23 mouse cellular contexts compared by ENCODE assay signal in the genomic region with DNA sequence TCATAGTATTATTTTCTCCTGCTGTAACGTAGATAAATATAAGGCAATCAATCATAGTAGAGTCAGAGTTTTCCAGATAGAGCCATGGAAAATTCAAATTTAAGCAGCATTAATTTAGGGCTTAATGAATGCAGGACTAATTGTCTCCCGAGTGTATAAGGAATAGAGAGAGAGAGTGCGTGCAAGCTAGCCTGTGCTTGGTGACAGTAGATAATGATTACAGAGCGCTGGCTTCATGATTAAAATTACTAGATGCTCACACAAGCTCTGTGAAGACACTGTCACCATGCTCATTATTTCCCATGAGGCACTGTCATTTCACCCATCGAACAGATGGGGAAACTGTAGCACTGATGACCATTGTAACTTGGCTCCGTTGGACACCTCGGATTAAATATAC.
DNase-seq lines count a peak whose midpoint lies in the region; ATAC-seq and TF ChIP-seq lines count a peak whose summit lies in the region.
"Had no signal": no experiment of that assay in that cellular context is flagged by ENCODE, and none has a peak within 500 bp of the region (broad histone marks: within the 10 kb centered on the region; RNA-seq: fewer than 3 reads in every experiment).

No protein-coding gene starts in this region.

- H3K4me2 ChIP-seq in midbrain, embryonic 12.5 days (replicated peaks) = no peak overlapping the region
- no peak overlapping the region for H3K4me2 ChIP-seq in midbrain, embryonic 11.5 days
- no peak overlapping the region for H3K4me2 ChIP-seq in forebrain, embryonic 15.5 days (replicated peaks)
- no peak overlapping the region for H3K4me2 ChIP-seq in hindbrain, embryonic 16.5 days (ENCODE audit: low read length)
- H3K4me2 ChIP-seq: embryonic facial prominence, embryonic 13.5 days; heart, embryonic 11.5 days; intestine, embryonic 15.5 days; liver, embryonic 11.5 days had no signal

- H3K27ac ChIP-seq in midbrain, embryonic 12.5 days (replicated peaks) = no peak overlapping the region
- H3K27ac ChIP-seq in midbrain, embryonic 11.5 days (ENCODE audit: low read depth, low read length) = no peak overlapping the region
- H3K27ac ChIP-seq in forebrain, embryonic 15.5 days (replicated peaks) = no peak overlapping the region
- H3K27ac ChIP-seq in hindbrain, embryonic 16.5 days (ENCODE audit: low read depth, low read length) = no peak overlapping the region
- H3K27ac ChIP-seq in limb, embryonic 10.5 days = no peak overlapping the region
- H3K27ac ChIP-seq: embryonic facial prominence, embryonic 13.5 days; intestine, embryonic 15.5 days; stomach, postnatal 0 days had no signal

- no peak for TF ChIP-seq CTCF in brain, embryonic 14.5 days (IDR thresholded peaks at IDR 0.05; ENCODE audit: borderline replicate concordance, extremely low read depth, insufficient read depth, insufficient read length)

- no peak overlapping the region for H3K4me3 ChIP-seq in midbrain, embryonic 12.5 days
- H3K4me3 ChIP-seq in midbrain, embryonic 11.5 days (ENCODE audit: low read depth, low read length) = no peak overlapping the region
- H3K4me3 ChIP-seq in forebrain, embryonic 15.5 days = no peak overlapping the region
- H3K4me3 ChIP-seq in hindbrain, embryonic 16.5 days (ENCODE audit: low read length) = no peak overlapping the region
- no peak overlapping the region for H3K4me3 ChIP-seq in limb, embryonic 10.5 days
- H3K4me3 ChIP-seq: embryonic facial prominence, embryonic 13.5 days; erythroblast, embryonic 14.5 days; intestine, embryonic 15.5 days had no signal

- WGBS in midbrain, embryonic 12.5 days = 66% methylated on average over 7 of the region's 7 CpGs
- WGBS in midbrain, embryonic 11.5 days = 91% methylated on average over 7 of the region's 7 CpGs
- 32% methylated on average over 7 of the region's 7 CpGs for WGBS in forebrain, embryonic 15.5 days
- 48% methylated on average over 7 of the region's 7 CpGs for WGBS in hindbrain, embryonic 16.5 days
- WGBS in limb, embryonic 10.5 days = 94% methylated on average over 7 of the region's 7 CpGs

- no peaks in the 10 kb centered on the region for H3K9me3 ChIP-seq in midbrain, embryonic 12.5 days
- H3K9me3 ChIP-seq in midbrain, embryonic 11.5 days (ENCODE audit: control insufficient read depth, low read length) = no peaks in the 10 kb centered on the region
- H3K9me3 ChIP-seq in forebrain, embryonic 15.5 days = no peaks in the 10 kb centered on the region
- no peaks in the 10 kb centered on the region for H3K9me3 ChIP-seq in hindbrain, embryonic 16.5 days (ENCODE audit: control insufficient read depth, low read length)
- no peaks in the 10 kb centered on the region for H3K9me3 ChIP-seq in limb, embryonic 10.5 days (replicated peaks)
- H3K9me3 ChIP-seq: embryonic facial prominence, embryonic 13.5 days; intestine, embryonic 15.5 days had no signal

- H3K4me1 ChIP-seq in midbrain, embryonic 12.5 days = no peaks in the 10 kb centered on the region
- no peaks in the 10 kb centered on the region for H3K4me1 ChIP-seq in midbrain, embryonic 11.5 days (ENCODE audit: control insufficient read depth, insufficient read depth, low read length)
- 0 out of 2 replicates have a peak, but pooled peaks cover 2% of the 10 kb centered on the region for H3K4me1 ChIP-seq in forebrain, embryonic 15.5 days
- H3K4me1 ChIP-seq in hindbrain, embryonic 16.5 days (ENCODE audit: control insufficient read depth, insufficient read depth, low read depth, low read length) = no peaks in the 10 kb centered on the region
- H3K4me1 ChIP-seq in limb, embryonic 10.5 days = no peaks in the 10 kb centered on the region
- H3K4me1 ChIP-seq: embryonic facial prominence, embryonic 13.5 days; intestine, embryonic 15.5 days had no signal

- DNase-seq in midbrain, embryonic 11.5 days (ENCODE audit: low spot score, missing footprints) = no peak
- peak; percentile 82 for DNase-seq in brain, embryonic 14.5 days (ENCODE audit: low read depth)
- DNase-seq in thymus, postnatal 4 days = no peak
- no peak for DNase-seq in limb, embryonic 10.5 days (ENCODE audit: low spot score)
- DNase-seq in spleen, adult 18-20 months = no peak
- DNase-seq: adrenal gland, adult 2 months; cerebellum, adult 18-20 months; cerebellum, postnatal 14 days; kidney, adult 8-10 months; kidney, postnatal 14 days; lung, adult 18-20 months; lung, postnatal 10 days; thymus, adult 2 months had no signal

- no peak overlapping the region for H3K9ac ChIP-seq in midbrain, embryonic 12.5 days (replicated peaks)
- no peak overlapping the region for H3K9ac ChIP-seq in midbrain, embryonic 11.5 days (ENCODE audit: low read length)
- no peak overlapping the region for H3K9ac ChIP-seq in forebrain, embryonic 15.5 days (replicated peaks)
- H3K9ac ChIP-seq in hindbrain, embryonic 16.5 days (ENCODE audit: low read depth, low read length) = no peak overlapping the region
- H3K9ac ChIP-seq: embryonic facial prominence, embryonic 13.5 days; intestine, embryonic 15.5 days had no signal

- peak; percentile 41; the same call in 1 of the 2 replicates for ATAC-seq in midbrain, embryonic 12.5 days (ENCODE audit: low FRiP score, low read depth)
- ATAC-seq in midbrain, embryonic 11.5 days (ENCODE audit: low FRiP score) = no peak
- ATAC-seq in forebrain, embryonic 15.5 days (replicated peaks) = peak; percentile 72; the same call in 1 of the 2 replicates
- ATAC-seq in hindbrain, embryonic 16.5 days = peak; percentile 69; the same call in 1 of the 2 replicates
- ATAC-seq: intestine, embryonic 15.5 days; Patski had no signal

- no peaks in the 10 kb centered on the region for H3K27me3 ChIP-seq in midbrain, embryonic 12.5 days
- no peaks in the 10 kb centered on the region for H3K27me3 ChIP-seq in midbrain, embryonic 11.5 days (ENCODE audit: control insufficient read depth, insufficient read depth, low read length)
- no peaks in the 10 kb centered on the region for H3K27me3 ChIP-seq in forebrain, embryonic 15.5 days
- no peaks in the 10 kb centered on the region for H3K27me3 ChIP-seq in hindbrain, embryonic 16.5 days (replicated peaks; ENCODE audit: control insufficient read depth, insufficient read depth, low read length)
- no peaks in the 10 kb centered on the region for H3K27me3 ChIP-seq in limb, embryonic 10.5 days (ENCODE audit: low read depth, poor library complexity, severe bottlenecking)
- H3K27me3 ChIP-seq: embryonic facial prominence, embryonic 13.5 days; intestine, embryonic 15.5 days had no signal

- no peak for TF ChIP-seq POLR2A in brain, embryonic 14.5 days (IDR thresholded peaks at IDR 0.05; ENCODE audit: borderline replicate concordance, extremely low read depth, insufficient read depth, insufficient read length, poor library complexity, severe bottlenecking)

- H3K36me3 ChIP-seq in midbrain, embryonic 12.5 days = no peaks in the 10 kb centered on the region
- no peaks in the 10 kb centered on the region for H3K36me3 ChIP-seq in midbrain, embryonic 11.5 days (ENCODE audit: control insufficient read depth, insufficient read depth, low read length)
- H3K36me3 ChIP-seq in forebrain, embryonic 15.5 days = no peaks in the 10 kb centered on the region
- no peaks in the 10 kb centered on the region for H3K36me3 ChIP-seq in hindbrain, embryonic 16.5 days (ENCODE audit: control insufficient read depth, insufficient read depth, low read length)
- H3K36me3 ChIP-seq in limb, embryonic 10.5 days = no peaks in the 10 kb centered on the region
- H3K36me3 ChIP-seq: embryonic facial prominence, embryonic 13.5 days; intestine, embryonic 15.5 days had no signal
